Mouse (Mus musculus) lung, postnatal 0 days (tissue): ENCODE data around the gene Pde6d.
"Not testable (repeated sequence)": the region's sequence is repeated elsewhere in the genome, so short reads cannot be mapped to it uniquely, and the experiment has no call there.

Source experiments
- CTCF ChIP-seq: IDR thresholded peaks from 2 replicates; pipeline ENCODE4 v1.5.1; 2016; ENCODE audit warnings: antibody characterized with exemption, mild to moderate bottlenecking
- EP300 ChIP-seq: IDR thresholded peaks from 2 replicates; pipeline ENCODE4 v1.6.1; 2016; ENCODE audit warnings: antibody characterized with exemption, mild to moderate bottlenecking, control low read depth

DNA sequence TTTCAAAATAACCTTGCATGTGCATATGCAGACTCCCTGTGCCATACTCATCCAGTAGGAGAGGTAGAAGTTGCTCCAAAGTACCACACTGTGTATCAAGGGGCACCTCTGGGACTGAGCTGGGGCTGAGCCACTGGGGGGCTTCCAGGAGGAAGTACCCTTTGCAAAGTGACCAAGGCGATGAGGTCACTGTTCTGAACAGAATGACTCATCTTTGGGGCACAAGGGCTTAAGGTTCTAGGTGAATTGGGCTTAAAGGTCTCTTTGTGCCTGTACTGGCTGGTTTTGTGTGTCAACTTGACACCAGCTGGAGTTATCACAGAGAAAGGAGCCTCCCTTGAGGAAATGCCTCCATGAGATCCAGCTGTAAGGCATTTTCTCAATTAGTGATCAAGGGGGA, 69.4 kb downstream of the Pde6d start:
- TF ChIP-seq CTCF, EP300: not testable (repeated sequence)
